Mouse (Mus musculus): ENCODE measurements at regions not wholly inside any gene's neighbourhood (a gene's known extent, or its start where the extent isn't known, plus 50 kb on each side); places are given as distances from the start of the nearest gene placed in this dataset.

GRCm38 (mm10) chr9:87402010-87402409 lies 146.7 kb upstream of the Cep162 start:
- no peak overlapping the region for H3K9ac ChIP-seq
- peaks cover 22% of the 10 kb centered on the region for H3K4me1 ChIP-seq
- H3K4me3 ChIP-seq: no peak overlapping the region
- peaks cover 25% of the 10 kb centered on the region for H3K27me3 ChIP-seq
- no peak overlapping the region for H3K27ac ChIP-seq
- H3K4me2 ChIP-seq (replicated peaks): no peak overlapping the region
- WGBS: 17% methylated on average over 3 of the region's 3 CpGs
- no peaks in the 10 kb centered on the region for H3K36me3 ChIP-seq
- peak; percentile 83; the same call in 1 of the 2 replicates for ATAC-seq (ENCODE audit: low FRiP score, low read depth)
- H3K9me3 ChIP-seq: no peaks in the 10 kb centered on the region; the same call in 1 of the 2 replicates

- no peaks in the 10 kb centered on the region for H3K9me3 ChIP-seq
- peak; percentile 48; the same call in 1 of the 2 replicates for ATAC-seq (ENCODE audit: low FRiP score, low read depth)
Observed at GRCm38 (mm10) chr9:87387516-87387915, 132.2 kb upstream of the Cep162 start.

GRCm38 (mm10) chr9:87383513-87383912 lies 128.2 kb upstream of the Cep162 start:
- Histone ChIP-seq H3K4me2 (replicated peaks) (no peak overlapping the region), H3K27me3 (peaks cover 24% of the 10 kb centered on the region), H3K9me3 (no peaks in the 10 kb centered on the region), H3K4me1 (peaks cover 22% of the 10 kb centered on the region), H3K27ac (no peak overlapping the region), H3K9ac (no peak overlapping the region), H3K4me3 (no peak overlapping the region), H3K36me3 (no peaks in the 10 kb centered on the region)
- 73% methylated on average over 3 of the region's 3 CpGs for WGBS
- ATAC-seq (ENCODE audit: low FRiP score, low read depth): no peak

More at GRCm38 (mm10) chr9:87387516-87387915, 132.2 kb upstream of the Cep162 start:
- WGBS: 13% methylated on average over 5 of the region's 5 CpGs
- Histone ChIP-seq H3K4me3 (no peak overlapping the region), H3K27ac (no peak overlapping the region), H3K36me3 (no peaks in the 10 kb centered on the region), H3K27me3 (0 out of 2 replicates have a peak, but pooled peaks cover 5% of the 10 kb centered on the region), H3K4me2 (replicated peaks) (no peak overlapping the region), H3K4me1 (peaks cover 23% of the 10 kb centered on the region), H3K9ac (no peak overlapping the region)

GRCm38 (mm10) chr9:87377921-87378320 lies 122.6 kb upstream of the Cep162 start:
- Histone ChIP-seq H3K4me1 (peaks cover 22% of the 10 kb centered on the region), H3K9ac (no peak overlapping the region), H3K27ac (no peak overlapping the region), H3K4me2 (replicated peaks) (0 out of 2 replicates have a peak overlapping the region, but pooled peaks have one; percentile 14), H3K36me3 (no peaks in the 10 kb centered on the region), H3K4me3 (no peak overlapping the region), H3K9me3 (no peaks in the 10 kb centered on the region), H3K27me3 (peaks cover 40% of the 10 kb centered on the region)
- WGBS: 30% methylated on average over 7 of the region's 7 CpGs
- peak; percentile 21; the same call in 1 of the 2 replicates for ATAC-seq (ENCODE audit: low FRiP score, low read depth)

GRCm38 (mm10) chr9:87376731-87377310 lies 121.5 kb upstream of the Cep162 start:
- H3K9ac ChIP-seq: no peak overlapping the region
- ATAC-seq (ENCODE audit: low FRiP score, low read depth): 0 out of 2 replicates have a peak, but pooled peaks have one; percentile 12
- 17% methylated on average over 10 of the region's 10 CpGs for WGBS
- no peak overlapping the region for H3K4me3 ChIP-seq
- H3K27ac ChIP-seq: no peak overlapping the region
- no peaks in the 10 kb centered on the region for H3K36me3 ChIP-seq
- H3K4me2 ChIP-seq (replicated peaks): peak overlapping the region; percentile 11; the same call in 1 of the 2 replicates
- peaks cover 39% of the 10 kb centered on the region for H3K27me3 ChIP-seq
- H3K9me3 ChIP-seq: no peaks in the 10 kb centered on the region
- H3K4me1 ChIP-seq: peaks cover 30% of the 10 kb centered on the region

- Histone ChIP-seq H3K9ac (no peak overlapping the region), H3K36me3 (no peaks in the 10 kb centered on the region), H3K27ac (no peak overlapping the region), H3K4me3 (no peak overlapping the region), H3K27me3 (peaks cover 26% of the 10 kb centered on the region), H3K9me3 (no peaks in the 10 kb centered on the region), H3K4me2 (replicated peaks) (no peak overlapping the region), H3K4me1 (peaks cover 52% of the 10 kb centered on the region)
- 0 out of 2 replicates have a peak, but pooled peaks have one; percentile 66 for ATAC-seq (ENCODE audit: low FRiP score, low read depth)
- 23% methylated on average over 4 of the region's 4 CpGs for WGBS
Observed at GRCm38 (mm10) chr9:87372251-87372905, 117.0 kb upstream of the Cep162 start.

- Histone ChIP-seq H3K9ac (no peak overlapping the region), H3K4me3 (no peak overlapping the region), H3K4me1 (peaks cover 42% of the 10 kb centered on the region), H3K9me3 (no peaks in the 10 kb centered on the region), H3K27me3 (peaks cover 17% of the 10 kb centered on the region), H3K4me2 (replicated peaks) (peak overlapping the region; percentile 27; the same call in 1 of the 2 replicates), H3K36me3 (no peaks in the 10 kb centered on the region), H3K27ac (no peak overlapping the region)
- 14% methylated on average over 4 of the region's 4 CpGs for WGBS
- 0 out of 2 replicates have a peak, but pooled peaks have one; percentile 41 for ATAC-seq (ENCODE audit: low FRiP score, low read depth)
Observed at GRCm38 (mm10) chr9:87369059-87369458, 113.7 kb upstream of the Cep162 start.

- 0 out of 2 replicates have a peak, but pooled peaks cover 9% of the 10 kb centered on the region for H3K27me3 ChIP-seq
- H3K4me3 ChIP-seq: no peak overlapping the region
- H3K36me3 ChIP-seq: no peaks in the 10 kb centered on the region
- no peak overlapping the region for H3K4me2 ChIP-seq (replicated peaks)
- H3K27ac ChIP-seq: no peak overlapping the region
- H3K4me1 ChIP-seq: 0 out of 2 replicates have a peak, but pooled peaks cover 2% of the 10 kb centered on the region
- ATAC-seq (ENCODE audit: low FRiP score, low read depth): no peak
- no peak overlapping the region for H3K9ac ChIP-seq
- 43% methylated on average over 1 of the region's 1 CpGs for WGBS
- H3K9me3 ChIP-seq: no peaks in the 10 kb centered on the region
Observed at GRCm38 (mm10) chr9:87347008-87347407, 91.7 kb upstream of the Cep162 start.

- Histone ChIP-seq H3K9me3 (no peaks in the 10 kb centered on the region), H3K4me1 (0 out of 2 replicates have a peak, but pooled peaks cover 2% of the 10 kb centered on the region), H3K27me3 (0 out of 2 replicates have a peak, but pooled peaks cover 9% of the 10 kb centered on the region), H3K9ac (no peak overlapping the region), H3K36me3 (no peaks in the 10 kb centered on the region), H3K27ac (no peak overlapping the region), H3K4me3 (no peak overlapping the region), H3K4me2 (replicated peaks) (no peak overlapping the region)
- no peak for ATAC-seq (ENCODE audit: low FRiP score, low read depth)
- 70% methylated on average over 3 of the region's 3 CpGs for WGBS
Observed at GRCm38 (mm10) chr9:87346278-87346882, 91.0 kb upstream of the Cep162 start.

- Histone ChIP-seq H3K27me3 (0 out of 2 replicates have a peak, but pooled peaks cover 9% of the 10 kb centered on the region), H3K4me2 (replicated peaks) (no peak overlapping the region), H3K9me3 (no peaks in the 10 kb centered on the region), H3K36me3 (no peaks in the 10 kb centered on the region), H3K9ac (no peak overlapping the region), H3K4me3 (no peak overlapping the region), H3K27ac (no peak overlapping the region), H3K4me1 (peaks cover 10% of the 10 kb centered on the region)
- ATAC-seq (ENCODE audit: low FRiP score, low read depth): no peak
- WGBS: 81% methylated on average over 5 of the region's 5 CpGs
Observed at GRCm38 (mm10) chr9:87341438-87341837, 86.1 kb upstream of the Cep162 start.

GRCm38 (mm10) chr9:87326374-87327295 lies 71.3 kb upstream of the Cep162 start:
- ATAC-seq (ENCODE audit: low FRiP score, low read depth): peak; percentile 83

More at GRCm38 (mm10) chr9:87326374-87327295, 71.3 kb upstream of the Cep162 start:
- H3K27me3 ChIP-seq: peaks cover 2% of the 10 kb centered on the region; the same call in 1 of the 2 replicates
- WGBS: 40% methylated on average over 6 of the region's 6 CpGs
- peak overlapping the region; percentile 22; the same call in 1 of the 2 replicates for H3K27ac ChIP-seq
- no peak overlapping the region for H3K4me3 ChIP-seq
- H3K4me1 ChIP-seq: no peaks in the 10 kb centered on the region
- no peak overlapping the region for H3K9ac ChIP-seq
- H3K9me3 ChIP-seq: no peaks in the 10 kb centered on the region
- H3K36me3 ChIP-seq: no peaks in the 10 kb centered on the region
- no peak overlapping the region for H3K4me2 ChIP-seq (replicated peaks)
